Mouse (Mus musculus) v-Abl transformed pro-B cells (cell line): ENCODE results near the gene Aldoc.

Source experiments
- in situ Hi-C, 2 experiments: fragments of 400-800 bp; cut with MboI; formaldehyde crosslinking; loops; one replicate each; pipeline ENCODE4 v1.15.1; 2025; ENCODE audit not compliant: unreplicated experiment in 2 of 2

Aldoc gene

GRCm38 (mm10) chr11:78355471-78356238 is 32.9 kb downstream of the Aldoc start:
- in situ Hi-C loops: no loop called here

- in situ Hi-C loops: no loop called here
Observed at GRCm38 (mm10) chr11:78358330-78359007, 35.7 kb downstream of the Aldoc start.

- in situ Hi-C loops: loop anchor here in 1 of 2 experiments (5.0 kb wide), 1 partner anchor 42 kb away; no protein-coding TSS in a partner anchor
Observed at GRCm38 (mm10) chr11:78360125-78360788, 37.5 kb downstream of the Aldoc start.

- in situ Hi-C loops: loop anchor here in 1 of 2 experiments (5.0 kb wide), 1 partner anchor 42 kb away; no protein-coding TSS in a partner anchor
Observed at GRCm38 (mm10) chr11:78360789-78361131, 38.0 kb downstream of the Aldoc start.

GRCm38 (mm10) chr11:78363309-78364007 is 40.7 kb downstream of the Aldoc start:
- in situ Hi-C loops: loop anchor here in 1 of 2 experiments (5.0 kb wide), 1 partner anchor 39 kb away; no protein-coding TSS in a partner anchor

GRCm38 (mm10) chr11:78364103-78364502 is 41.3 kb downstream of the Aldoc start:
- in situ Hi-C loops: loop anchor here in 1 of 2 experiments (5.0 kb wide), 1 partner anchor 38 kb away; no protein-coding TSS in a partner anchor

- in situ Hi-C loops: loop anchor here in 1 of 2 experiments (5.0 kb wide), 1 partner anchor 35 kb away; no protein-coding TSS in a partner anchor
Observed at GRCm38 (mm10) chr11:78367456-78368225, 44.9 kb downstream of the Aldoc start.

GRCm38 (mm10) chr11:78370389-78370788 is 47.6 kb downstream of the Aldoc start:
- in situ Hi-C loops: no loop called here

- in situ Hi-C loops: no loop called here
Observed at GRCm38 (mm10) chr11:78371711-78372110, 48.9 kb downstream of the Aldoc start.

- in situ Hi-C loops: no loop called here
Observed at GRCm38 (mm10) chr11:78372166-78372565, 49.4 kb downstream of the Aldoc start.

- in situ Hi-C loops: no loop called here
Observed at GRCm38 (mm10) chr11:78372610-78373009, 49.8 kb downstream of the Aldoc start.

- in situ Hi-C loops: no loop called here
Observed at GRCm38 (mm10) chr11:78374147-78374546, 51.4 kb downstream of the Aldoc start.
